Mouse (Mus musculus) hindbrain, embryonic 13.5 days (tissue): Measurements from ENCODE around the gene Ghrh. TPM values are rescaled to one million over a fixed set of nuclear protein-coding genes. Genes with fewer than 3 reads are reported as not detected.

Experiments used
- ATAC-seq: fragments of 200-750 bp; cut with Nextera tagmentation; 2 replicates; pipeline ENCODE4 v1.8.0; 2017; ENCODE audit warnings: moderate TSS enrichment; ENCODE audit not compliant: low FRiP score
- H3K27ac ChIP-seq: fragments of 300-500 bp; sonication (generic); 2 replicates; pipeline ENCODE4 v1.5.1; 2015; ENCODE audit warnings: inconsistent platforms, mild to moderate bottlenecking, moderate library complexity
- H3K27me3 ChIP-seq: fragments of 300-500 bp; sonication (generic); 2 replicates; pipeline ENCODE4 v1.6.1; 2015; ENCODE audit warnings: mild to moderate bottlenecking, inconsistent platforms
- H3K36me3 ChIP-seq: fragments of 300-500 bp; sonication (generic); 2 replicates; pipeline ENCODE4 v1.6.1; 2015; ENCODE audit warnings: mild to moderate bottlenecking, inconsistent platforms
- H3K4me1 ChIP-seq: fragments of 300-500 bp; sonication (generic); replicated peaks from 2 replicates; pipeline ENCODE4 v1.6.1; 2015; ENCODE audit warnings: inconsistent platforms
- H3K4me2 ChIP-seq: fragments of 300-500 bp; sonication (generic); 2 replicates; pipeline ENCODE4 v1.6.1; 2015; ENCODE audit warnings: inconsistent platforms, mild to moderate bottlenecking, moderate library complexity
- H3K4me3 ChIP-seq: fragments of 300-500 bp; sonication (generic); 2 replicates; pipeline ENCODE4 v1.5.1; 2015; ENCODE audit warnings: mild to moderate bottlenecking, inconsistent platforms
- H3K9ac ChIP-seq: fragments of 300-500 bp; sonication (generic); 2 replicates; pipeline ENCODE4 v1.6.1; 2015; ENCODE audit warnings: mild to moderate bottlenecking, inconsistent platforms
- H3K9me3 ChIP-seq: fragments of 300-500 bp; sonication (generic); 2 replicates; pipeline ENCODE4 v1.6.1; 2016; ENCODE audit warnings: inconsistent platforms
- WGBS: fragments of 180-500 bp; shearing (Covaris S2); methylation state at CpG from one replicate; pipeline ENCODE4 v1.1.7; 2015; 5-methylcytosine and 5-hydroxymethylcytosine counted together
- polyA plus RNA-seq: library from polyadenylated mRNA; unstranded; fragments of >200 nt; fragmentation: Nextera tagmentation; extraction: Ambion mirVana; gene quantifications from 2 replicates; pipeline ENCODE4 v1.2.1, GENCODE M21; 2015

Ghrh gene
- polyA plus RNA-seq, 1 experiment from 2014 or later, result 0.48 TPM

- Histone ChIP-seq H3K9ac (no peak overlapping the region), H3K4me1 (0 out of 2 replicates have a peak, but pooled peaks cover 5% of the 10 kb centered on the region), H3K9me3 (no peaks in the 10 kb centered on the region), H3K36me3 (peaks cover 95% of the 10 kb centered on the region), H3K27ac (no peak overlapping the region), H3K4me3 (no peak overlapping the region), H3K27me3 (no peaks in the 10 kb centered on the region), H3K4me2 (no peak overlapping the region)
- WGBS, result 85% methylated on average over 7 of the region's 7 CpGs
- no peak for ATAC-seq
These were observed 51.1 kb downstream of the Ghrh start for GRCm38 (mm10) chr2:157296105-157296689.

GRCm38 (mm10) chr2:157292093-157292492 is 55.2 kb downstream of the Ghrh start:
- Histone ChIP-seq H3K27ac (no peak overlapping the region), H3K4me2 (no peak overlapping the region), H3K36me3 (peaks cover 91% of the 10 kb centered on the region), H3K4me3 (no peak overlapping the region), H3K9ac (no peak overlapping the region), H3K27me3 (no peaks in the 10 kb centered on the region), H3K9me3 (no peaks in the 10 kb centered on the region), H3K4me1 (peaks cover 5% of the 10 kb centered on the region; the same call in 1 of the 2 replicates)
- ATAC-seq, result no peak
- WGBS, result 14% methylated on average over 2 of the region's 2 CpGs

DNA sequence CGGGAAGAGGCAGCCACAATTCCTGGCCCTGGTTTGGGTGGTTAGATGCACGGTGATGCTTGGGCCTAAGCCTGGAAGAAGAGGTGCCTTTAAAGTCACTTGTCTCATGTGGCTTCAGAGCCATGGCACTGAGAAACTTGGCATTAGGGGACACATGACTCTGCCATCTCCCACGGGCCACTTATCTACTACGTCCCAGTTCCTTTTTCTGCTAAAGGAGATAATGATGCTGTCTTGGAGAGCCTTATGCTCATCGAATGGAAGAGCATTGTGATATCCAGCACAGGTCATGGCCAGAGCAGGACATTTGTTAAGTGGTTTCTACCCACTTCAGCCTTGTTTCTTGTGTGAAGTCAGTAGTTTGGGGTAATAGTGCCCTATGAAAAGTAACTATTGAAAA is 58.3 kb downstream of the Ghrh start:
- 94% methylated on average over 5 of the region's 5 CpGs for WGBS
- Histone ChIP-seq H3K4me1 (no peaks in the 10 kb centered on the region; the same call in 1 of the 2 replicates), H3K27me3 (no peaks in the 10 kb centered on the region), H3K9ac (no peak overlapping the region), H3K4me3 (no peak overlapping the region), H3K27ac (no peak overlapping the region), H3K36me3 (peaks cover 88% of the 10 kb centered on the region), H3K9me3 (no peaks in the 10 kb centered on the region), H3K4me2 (no peak overlapping the region)
- no peak for ATAC-seq

DNA sequence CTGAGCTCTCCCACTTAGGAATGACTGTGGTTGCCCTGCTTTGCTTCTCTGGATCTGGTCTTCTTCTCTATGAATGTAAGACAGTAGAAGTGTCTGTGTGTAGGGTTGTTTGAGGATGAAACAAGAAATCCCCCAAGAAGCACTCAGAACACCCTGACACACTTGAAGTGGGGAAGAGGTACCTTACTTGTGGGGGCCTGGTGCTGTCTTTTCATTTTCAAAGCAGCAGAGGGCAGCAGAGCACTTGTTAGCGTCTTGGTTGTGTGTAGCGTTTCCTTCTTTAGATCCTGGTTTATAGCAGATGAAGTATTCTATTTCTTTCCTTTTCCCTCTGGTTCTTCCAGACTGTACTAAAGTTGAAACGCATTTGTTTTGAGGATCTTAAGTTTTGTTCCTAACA is 59.8 kb downstream of the Ghrh start:
- no peak for ATAC-seq
- WGBS, result 30% methylated on average over 3 of the region's 3 CpGs
- Histone ChIP-seq H3K4me2 (no peak overlapping the region), H3K4me3 (no peak overlapping the region), H3K27me3 (no peaks in the 10 kb centered on the region), H3K27ac (no peak overlapping the region; the same call in 1 of the 2 replicates), H3K9ac (no peak overlapping the region), H3K9me3 (no peaks in the 10 kb centered on the region), H3K36me3 (peaks cover 86% of the 10 kb centered on the region), H3K4me1 (no peaks in the 10 kb centered on the region; the same call in 1 of the 2 replicates)

DNA sequence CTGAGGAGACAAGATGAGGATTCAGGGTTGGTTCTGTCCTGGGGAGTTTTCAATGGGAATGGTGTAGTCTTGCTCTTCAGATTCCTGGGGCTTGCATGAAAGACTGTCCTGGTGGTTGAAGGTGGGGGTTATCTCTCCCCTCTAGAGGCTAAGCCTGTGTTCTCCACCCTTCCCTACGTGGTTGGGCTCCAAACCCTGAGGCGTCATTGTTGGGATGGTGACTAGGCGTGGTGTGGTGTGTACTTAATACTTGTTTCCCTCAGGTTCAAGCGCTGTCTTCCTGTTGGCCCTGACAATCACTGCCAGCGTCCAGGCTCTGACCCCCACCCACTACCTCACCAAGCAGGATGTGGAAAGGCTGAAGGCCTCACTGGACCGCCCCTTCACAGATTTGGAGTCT is 64.0 kb downstream of the Ghrh start:
- H3K36me3 ChIP-seq, result peaks cover 48% of the 10 kb centered on the region
- H3K4me1 ChIP-seq, result peaks cover 17% of the 10 kb centered on the region
- no peak for ATAC-seq
- H3K27ac ChIP-seq, result no peak overlapping the region
- no peak overlapping the region for H3K4me2 ChIP-seq
- H3K4me3 ChIP-seq, result no peak overlapping the region
- no peaks in the 10 kb centered on the region for H3K9me3 ChIP-seq
- H3K27me3 ChIP-seq, result no peaks in the 10 kb centered on the region
- H3K9ac ChIP-seq, result 0 out of 2 replicates have a peak overlapping the region, but pooled peaks have one; percentile 2
- WGBS, result 93% methylated on average over 6 of the region's 6 CpGs

Other genes with a start within 250 kb of the Ghrh start
- gene Samhd1, start 212.2 kb downstream of the Ghrh start, polyA plus RNA-seq, result 11.6 and 11.9 TPM in 2 replicates
- 9.1 and 9.4 TPM in 2 replicates for gene Rbl1, start 143.0 kb downstream of the Ghrh start, polyA plus RNA-seq
- gene Rpn2, start 68.5 kb downstream of the Ghrh start, polyA plus RNA-seq, result 203 and 208 TPM in 2 replicates
- 0.43 and 0.58 TPM in 2 replicates for gene Mroh8, start 68.0 kb downstream of the Ghrh start, polyA plus RNA-seq
- 91.7 and 95.8 TPM in 2 replicates for gene Manbal, start 20.1 kb upstream of the Ghrh start, polyA plus RNA-seq
- gene Src, start 70.9 kb upstream of the Ghrh start, polyA plus RNA-seq, result 31.3 and 31.8 TPM in 2 replicates
- 6,024 and 6,534 TPM in 2 replicates for gene Nnat, start 212.6 kb upstream of the Ghrh start, polyA plus RNA-seq
- gene Blcap, start 223.8 kb upstream of the Ghrh start, polyA plus RNA-seq, result 219 and 232 TPM in 2 replicates